Comparison of ENCODE assay signal across 8 mouse cellular contexts in genomic region chr7:82648353-82649080, GRCm38 (mm10). TPM values are rescaled to one million over a fixed set of nuclear protein-coding genes. Genes with fewer than 3 reads are reported as not detected.
DNase-seq lines count a peak whose midpoint lies in the region; ATAC-seq and TF ChIP-seq lines count a peak whose summit lies in the region.

Gene Saxo2, minus strand, starts transcription at chr7:82648528.
Gene Efl1, plus strand, starts transcription at chr7:82648614.

- WGBS in embryonic facial prominence, embryonic 14.5 days = under 1% methylated on average over 37 of the region's 46 CpGs
- under 1% methylated on average over 46 of the region's 46 CpGs for WGBS in limb, embryonic 14.5 days
- under 1% methylated on average over 46 of the region's 46 CpGs for WGBS in midbrain, postnatal 0 days

- H3K36me3 ChIP-seq in embryonic facial prominence, embryonic 14.5 days (ENCODE audit: control insufficient read depth, insufficient read depth, low read length) = 0 out of 2 replicates have a peak, but pooled peaks cover 7% of the 10 kb centered on the region
- peaks cover 4% of the 10 kb centered on the region; the same call in 1 of the 2 replicates for H3K36me3 ChIP-seq in limb, embryonic 14.5 days (ENCODE audit: control insufficient read depth, insufficient read depth, low read length)
- peaks cover 6% of the 10 kb centered on the region; the same call in 1 of the 2 replicates for H3K36me3 ChIP-seq in midbrain, postnatal 0 days (ENCODE audit: insufficient read depth, low read length)

- H3K9ac ChIP-seq in embryonic facial prominence, embryonic 14.5 days (ENCODE audit: low read depth, low read length) = peak within 1 kb of the TSS; percentile 71
- H3K9ac ChIP-seq in limb, embryonic 14.5 days (ENCODE audit: low read depth, low read length, severe bottlenecking) = peak within 1 kb of the TSS; percentile 64
- peak within 1 kb of the TSS; percentile 69 for H3K9ac ChIP-seq in midbrain, postnatal 0 days (replicated peaks; ENCODE audit: low read length, poor library complexity, severe bottlenecking)

- peak; percentile 88 for DNase-seq in 3T3-L1 (ENCODE audit: low read depth, low spot score)
- peak; percentile 82 to 91 for DNase-seq in adrenal gland, postnatal 4 days (ENCODE audit: low spot score in 2 of 2)
- peak; percentile 96 for DNase-seq in embryonic facial prominence, embryonic 14.5 days (ENCODE audit: low spot score)
- peak; percentile 90 for DNase-seq in heart, adult 8-10 months (ENCODE audit: low spot score)
- DNase-seq in kidney, adult 9 months = peak; percentile 98
- peak; percentile 93 for DNase-seq in limb, embryonic 14.5 days (ENCODE audit: low spot score)
- DNase-seq in midbrain, postnatal 0 days (ENCODE audit: low spot score) = peak; percentile 97
- peak; percentile 85 to 93 for DNase-seq in spleen, postnatal 14 days (ENCODE audit: low spot score in 2 of 2)

- H3K27me3 ChIP-seq in embryonic facial prominence, embryonic 14.5 days (replicated peaks; ENCODE audit: control insufficient read depth, insufficient read depth, low read length) = no peaks in the 10 kb centered on the region
- no peaks in the 10 kb centered on the region for H3K27me3 ChIP-seq in limb, embryonic 14.5 days (ENCODE audit: control insufficient read depth, insufficient read depth, low read length)
- H3K27me3 ChIP-seq in midbrain, postnatal 0 days (ENCODE audit: insufficient read depth, low read length) = no peaks in the 10 kb centered on the region

- TF ChIP-seq POLR2A in limb, embryonic 14.5 days (IDR thresholded peaks at IDR 0.05; ENCODE audit: borderline replicate concordance, extremely low read depth, insufficient read depth, insufficient read length) = 0 out of 2 replicates have a peak, but pooled peaks have one; percentile 27

- ATAC-seq in embryonic facial prominence, embryonic 14.5 days (ENCODE audit: low read depth) = peak; percentile 98
- peak; percentile 94 for ATAC-seq in limb, embryonic 14.5 days (ENCODE audit: low FRiP score, low read depth)
- peak; percentile 96 for ATAC-seq in midbrain, postnatal 0 days (ENCODE audit: low FRiP score)

- no peaks in the 10 kb centered on the region for H3K9me3 ChIP-seq in embryonic facial prominence, embryonic 14.5 days (ENCODE audit: control insufficient read depth, low read length)
- H3K9me3 ChIP-seq in limb, embryonic 14.5 days (ENCODE audit: control insufficient read depth, low read length) = no peaks in the 10 kb centered on the region
- H3K9me3 ChIP-seq in midbrain, postnatal 0 days (ENCODE audit: low read length) = no peaks in the 10 kb centered on the region

- peaks cover 4% of the 10 kb centered on the region; the same call in 1 of the 2 replicates for H3K4me1 ChIP-seq in embryonic facial prominence, embryonic 14.5 days (ENCODE audit: control insufficient read depth, insufficient read depth, low read length)
- H3K4me1 ChIP-seq in limb, embryonic 14.5 days (ENCODE audit: control insufficient read depth, insufficient read depth, low read length) = 0 out of 2 replicates have a peak, but pooled peaks cover 5% of the 10 kb centered on the region
- H3K4me1 ChIP-seq in midbrain, postnatal 0 days (ENCODE audit: insufficient read depth, low read length) = no peaks in the 10 kb centered on the region; the same call in 1 of the 2 replicates

- 0 out of 2 replicates have a peak within 1 kb of the TSS, but pooled peaks have one; percentile 33 for H3K27ac ChIP-seq in embryonic facial prominence, embryonic 14.5 days (replicated peaks; ENCODE audit: low read depth, low read length)
- no peak within 1 kb of the TSS for H3K27ac ChIP-seq in limb, embryonic 14.5 days (replicated peaks; ENCODE audit: low read depth, low read length)
- H3K27ac ChIP-seq in midbrain, postnatal 0 days (ENCODE audit: low read depth, low read length) = no peak within 1 kb of the TSS

- peak; percentile 36 for TF ChIP-seq CTCF in midbrain, postnatal 0 days (IDR thresholded peaks at IDR 0.05)

- peak within 1 kb of the TSS; percentile 75 for H3K4me3 ChIP-seq in embryonic facial prominence, embryonic 14.5 days (ENCODE audit: low read depth, low read length)
- peak within 1 kb of the TSS; percentile 54 for H3K4me3 ChIP-seq in limb, embryonic 14.5 days (replicated peaks; ENCODE audit: low read length)
- H3K4me3 ChIP-seq in midbrain, postnatal 0 days (ENCODE audit: low read depth, low read length) = peak within 1 kb of the TSS; percentile 72

- H3K4me2 ChIP-seq in embryonic facial prominence, embryonic 14.5 days (ENCODE audit: low read depth, low read length) = peak within 1 kb of the TSS; percentile 72
- H3K4me2 ChIP-seq in limb, embryonic 14.5 days (replicated peaks; ENCODE audit: low read depth, low read length, severe bottlenecking) = peak within 1 kb of the TSS; percentile 74
- peak within 1 kb of the TSS; percentile 64 for H3K4me2 ChIP-seq in midbrain, postnatal 0 days (ENCODE audit: low read depth, low read length, poor library complexity, severe bottlenecking)

RNA-seq across cellular contexts. Expression of gene Saxo2, which starts in this region (rescaled TPM):
- total RNA-seq in adrenal gland, postnatal 4 days (2021) = 1 to 10 TPM; 3.3 to 3.9 TPM
- polyA plus RNA-seq in embryonic facial prominence, embryonic 14.5 days (2014; fragmentation: Nextera tagmentation; extraction: Ambion mirVana) = 9.8 and 11.7 TPM in 2 replicates
- 1 to 10 TPM; 1.1 to 3.1 (median 2.1) TPM for total RNA-seq in heart, adult 8-10 months (2022)
- polyA plus RNA-seq in limb, embryonic 14.5 days (2012; rRNA removed) = 3.9 and 4.4 TPM in 2 replicates
- polyA plus RNA-seq in limb, embryonic 14.5 days (2014; fragmentation: Nextera tagmentation; extraction: Ambion mirVana) = 7.0 and 9.1 TPM in 2 replicates
- total RNA-seq in midbrain, postnatal 0 days (2014; rRNA removed) = 26.6 and 28.9 TPM in 2 replicates
- polyA plus RNA-seq in midbrain, postnatal 0 days (2015; fragmentation: Nextera tagmentation; extraction: Ambion mirVana) = 42.2 and 49.2 TPM in 2 replicates

RNA-seq across cellular contexts. Expression of gene Efl1, which starts in this region (rescaled TPM):
- 10 to 100 TPM; 20.3 to 24.6 TPM for total RNA-seq in adrenal gland, postnatal 4 days (2021)
- polyA plus RNA-seq in embryonic facial prominence, embryonic 14.5 days (2014; fragmentation: Nextera tagmentation; extraction: Ambion mirVana) = 19.8 and 25.2 TPM in 2 replicates
- 10 to 100 TPM in 2 of 4 experiments, 1 to 10 TPM in 2; 8.6 to 10.4 (median 9.7) TPM for total RNA-seq in heart, adult 8-10 months (2022)
- 8.4 and 10.2 TPM in 2 replicates for polyA plus RNA-seq in limb, embryonic 14.5 days (2012; rRNA removed)
- 24.4 and 27.6 TPM in 2 replicates for polyA plus RNA-seq in limb, embryonic 14.5 days (2014; fragmentation: Nextera tagmentation; extraction: Ambion mirVana)
- total RNA-seq in midbrain, postnatal 0 days (2014; rRNA removed) = 10.2 and 12.4 TPM in 2 replicates
- 16.6 and 17.5 TPM in 2 replicates for polyA plus RNA-seq in midbrain, postnatal 0 days (2015; fragmentation: Nextera tagmentation; extraction: Ambion mirVana)
